Mouse (Mus musculus): ENCODE results near the gene Slc16a1.
A peak's percentile ranks its signal among the peaks of the same experiment; 100 is the strongest.

The Slc16a1 gene

DNA sequence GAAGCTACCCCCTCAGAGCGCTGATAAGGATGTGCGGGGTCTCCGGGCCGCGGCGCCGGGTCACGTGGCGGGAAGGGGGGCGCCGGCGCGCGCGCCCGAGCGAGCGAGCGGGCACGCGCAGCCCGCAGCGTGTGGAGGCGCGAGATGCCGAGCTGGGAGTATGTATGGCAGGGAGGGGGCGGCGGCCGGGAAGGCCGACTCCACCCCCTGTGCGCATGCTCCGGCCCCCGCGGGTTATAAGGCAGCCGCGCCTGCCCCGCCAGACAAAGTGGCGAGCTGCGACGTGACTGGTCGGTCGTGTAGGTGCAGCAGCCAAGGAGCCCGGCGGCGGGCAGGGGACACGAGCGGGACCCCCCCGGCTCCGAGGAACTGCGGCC, at the start of gene Slc16a1:
TSS of gene Slc16a1 (plus strand) at position 266 of the 377 bp plus-strand sequence.
- peak; percentile 88 for DNase-seq (ENCODE audit: low spot score in 2 of 2)

DNA sequence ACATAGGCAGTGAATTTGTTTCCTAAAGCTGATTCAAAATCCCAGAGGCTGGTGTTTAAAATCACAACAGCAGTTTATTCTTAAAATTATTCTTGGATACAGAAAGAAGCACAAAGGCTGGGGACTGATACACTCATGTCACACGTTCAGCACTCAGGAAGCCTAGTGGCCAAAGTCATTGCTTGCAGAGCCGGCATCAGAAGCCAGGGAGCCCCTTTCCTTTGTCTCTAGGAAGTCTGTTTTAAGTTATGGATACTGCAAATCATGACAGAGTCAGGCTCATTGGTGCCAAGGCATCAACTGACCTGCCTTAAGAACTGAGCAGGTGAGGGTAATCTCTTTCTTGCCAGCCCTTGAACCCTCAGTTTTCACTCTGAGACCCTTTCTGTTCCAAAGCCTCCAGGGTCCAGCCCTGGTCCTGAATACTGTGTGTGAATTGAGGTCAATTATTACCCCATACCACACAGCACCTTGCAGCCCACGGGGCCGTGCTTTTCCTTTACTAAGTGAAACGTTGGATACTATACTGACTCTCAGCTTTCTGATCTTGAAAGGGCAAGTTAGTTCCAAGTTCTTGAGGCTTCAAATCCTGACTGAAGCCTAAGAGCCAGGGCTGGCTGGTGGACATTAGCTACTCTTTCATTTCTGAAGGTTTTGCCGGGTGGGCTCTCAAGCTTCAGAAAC, 41.9 kb upstream of the Slc16a1 start:
- peak in 1 of 2 experiments; percentile 7 for DNase-seq (ENCODE audit: low spot score in 2 of 2)

DNA sequence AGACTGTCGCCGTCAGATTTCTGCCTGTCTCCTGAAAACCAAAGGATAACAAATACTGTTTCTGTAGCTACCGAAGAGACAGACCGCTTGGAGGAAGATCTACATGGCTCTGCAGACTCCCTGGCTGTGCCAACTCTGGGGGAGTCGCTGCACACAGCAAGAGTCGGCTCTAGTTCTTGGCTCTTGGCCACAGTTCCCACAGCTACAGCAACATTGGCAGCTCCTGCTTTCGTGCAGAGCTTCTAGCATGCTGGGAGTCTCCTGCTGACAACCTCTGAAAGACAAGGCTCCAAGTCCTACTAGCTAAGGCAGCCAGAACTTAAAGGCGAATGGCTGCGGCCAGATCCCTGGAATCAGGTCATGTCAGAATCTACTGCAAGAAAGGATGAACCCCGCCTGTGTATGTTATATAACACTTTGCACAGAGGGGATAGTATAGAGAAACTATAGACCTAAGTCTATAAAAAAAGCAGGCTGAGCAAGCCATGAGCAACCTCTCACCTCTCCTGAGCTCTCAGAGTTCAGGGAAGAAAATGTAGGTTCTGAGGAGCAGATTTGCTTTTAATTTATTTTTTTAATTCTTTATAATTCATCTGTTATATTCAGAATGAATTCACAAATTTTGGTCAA, 41.2 kb upstream of the Slc16a1 start:
- peak; percentile 78 to 87 for DNase-seq (ENCODE audit: low spot score in 2 of 2)

DNA sequence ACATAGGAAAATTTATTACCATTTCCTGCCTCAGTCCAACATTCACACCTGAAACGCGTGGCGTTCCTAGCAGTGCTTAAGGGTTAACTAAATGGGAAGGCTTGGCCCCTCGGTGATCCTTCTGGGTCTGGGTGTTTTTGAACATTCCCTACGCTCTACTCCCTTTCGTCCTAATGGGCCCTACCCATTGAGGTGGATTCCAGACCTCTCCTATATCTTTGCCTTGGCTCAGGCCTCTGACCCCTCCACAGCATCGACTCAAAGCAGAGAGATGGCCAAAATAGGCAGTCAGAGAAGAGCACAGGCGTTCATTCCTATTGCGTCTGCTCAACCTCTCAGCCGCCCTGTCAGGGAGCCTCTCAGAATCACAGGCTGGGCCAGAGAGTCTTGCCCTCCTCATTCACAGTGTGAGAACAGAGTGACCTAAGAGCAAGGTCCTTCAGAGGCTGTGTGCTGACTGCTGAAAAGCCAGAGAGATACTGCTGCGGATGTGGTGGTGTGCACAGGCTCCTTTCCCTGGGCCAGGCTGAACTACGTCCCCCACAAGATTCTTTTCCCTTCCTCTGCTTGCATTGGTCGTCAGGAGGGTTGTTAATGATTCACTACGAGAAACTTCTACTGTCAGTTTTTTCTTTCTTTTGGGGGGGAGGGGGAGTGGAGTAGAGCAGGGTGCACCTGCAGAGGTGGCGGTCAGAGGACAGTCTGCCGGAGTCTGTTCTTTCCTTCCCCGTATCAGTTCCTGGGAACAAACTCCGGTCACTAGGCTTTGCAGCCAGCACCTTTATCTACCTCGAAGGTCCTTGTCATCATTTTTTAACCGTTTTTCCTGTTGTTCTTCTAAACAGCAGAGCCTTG, 38.9 kb upstream of the Slc16a1 start:
- DNase-seq (ENCODE audit: low spot score in 2 of 2): peak; percentile 75 to 85

DNA sequence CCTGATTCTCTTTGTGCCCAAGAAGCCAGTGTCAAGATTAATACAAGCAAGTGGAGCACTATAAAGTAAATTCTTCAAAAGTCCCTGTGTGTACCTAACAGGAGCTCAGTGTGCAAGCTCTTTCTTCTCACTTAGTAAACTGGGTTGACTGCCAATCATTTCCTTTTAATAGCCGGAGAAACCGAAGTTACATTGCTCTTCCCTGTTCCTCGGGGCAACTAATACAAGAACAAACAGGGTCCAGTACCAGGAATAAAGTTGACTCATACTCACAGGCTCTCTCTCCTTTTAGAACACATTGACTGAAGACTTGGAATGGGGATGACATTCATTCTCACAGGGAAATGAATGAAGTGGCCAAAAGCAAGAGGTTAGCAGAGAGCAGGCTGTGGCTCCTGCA, 37.8 kb upstream of the Slc16a1 start:
- peak; percentile 47 to 52 for DNase-seq (ENCODE audit: low spot score in 2 of 2)

DNA sequence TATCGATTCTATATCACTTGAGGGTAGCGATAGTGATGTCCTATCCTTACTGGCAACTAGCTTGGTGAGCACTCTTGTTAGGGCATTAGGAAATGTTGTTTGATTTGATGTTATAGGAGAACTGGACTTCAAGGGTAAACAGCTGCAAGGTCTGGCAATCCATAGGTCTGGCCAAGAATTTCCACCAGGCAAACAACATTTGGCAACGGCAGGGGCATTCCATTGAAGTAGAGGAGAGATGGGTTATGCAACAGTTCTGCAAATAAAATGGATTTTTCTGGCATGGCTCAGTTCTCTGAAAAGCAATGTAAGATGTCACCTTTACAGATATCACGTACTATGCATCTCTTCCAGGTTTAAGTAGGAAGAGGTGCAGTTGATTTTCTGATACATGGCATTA, 36.8 kb upstream of the Slc16a1 start:
- DNase-seq (ENCODE audit: low spot score in 2 of 2): peak; percentile 20 to 56

DNA sequence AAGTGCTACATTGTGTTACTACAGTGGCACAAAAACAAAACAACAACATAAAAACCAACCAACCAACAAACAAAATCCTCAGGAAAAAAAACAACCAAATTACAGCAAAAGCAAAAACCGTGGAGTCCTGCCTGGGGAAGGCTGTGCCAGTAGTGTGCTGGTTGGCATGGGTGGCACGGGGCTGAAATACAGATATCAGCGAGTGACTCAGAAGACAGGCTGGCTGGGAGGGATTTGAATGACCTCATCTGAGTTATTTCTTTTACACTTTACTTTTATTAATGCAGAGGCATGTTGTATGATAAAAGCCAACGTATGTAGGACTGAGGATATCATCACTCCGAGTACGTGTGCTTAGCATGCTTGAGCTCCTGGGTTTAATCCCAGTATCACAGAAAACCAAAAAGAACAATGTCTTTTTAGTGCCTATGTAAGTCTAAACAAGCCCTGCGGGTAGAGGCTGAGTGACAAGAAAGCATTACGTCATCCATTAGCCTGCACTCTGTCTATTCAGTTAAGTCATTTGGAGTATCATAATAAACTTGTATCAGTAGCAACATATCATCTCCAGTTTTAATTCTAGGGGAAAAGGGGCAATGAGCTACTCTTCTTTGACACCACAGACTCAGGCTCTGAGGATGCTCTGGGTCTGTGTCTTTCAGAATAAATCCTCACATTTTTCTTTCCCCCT, 28.6 kb upstream of the Slc16a1 start:
- peak in 1 of 2 experiments; percentile 28 for DNase-seq (ENCODE audit: low spot score in 2 of 2)

DNA sequence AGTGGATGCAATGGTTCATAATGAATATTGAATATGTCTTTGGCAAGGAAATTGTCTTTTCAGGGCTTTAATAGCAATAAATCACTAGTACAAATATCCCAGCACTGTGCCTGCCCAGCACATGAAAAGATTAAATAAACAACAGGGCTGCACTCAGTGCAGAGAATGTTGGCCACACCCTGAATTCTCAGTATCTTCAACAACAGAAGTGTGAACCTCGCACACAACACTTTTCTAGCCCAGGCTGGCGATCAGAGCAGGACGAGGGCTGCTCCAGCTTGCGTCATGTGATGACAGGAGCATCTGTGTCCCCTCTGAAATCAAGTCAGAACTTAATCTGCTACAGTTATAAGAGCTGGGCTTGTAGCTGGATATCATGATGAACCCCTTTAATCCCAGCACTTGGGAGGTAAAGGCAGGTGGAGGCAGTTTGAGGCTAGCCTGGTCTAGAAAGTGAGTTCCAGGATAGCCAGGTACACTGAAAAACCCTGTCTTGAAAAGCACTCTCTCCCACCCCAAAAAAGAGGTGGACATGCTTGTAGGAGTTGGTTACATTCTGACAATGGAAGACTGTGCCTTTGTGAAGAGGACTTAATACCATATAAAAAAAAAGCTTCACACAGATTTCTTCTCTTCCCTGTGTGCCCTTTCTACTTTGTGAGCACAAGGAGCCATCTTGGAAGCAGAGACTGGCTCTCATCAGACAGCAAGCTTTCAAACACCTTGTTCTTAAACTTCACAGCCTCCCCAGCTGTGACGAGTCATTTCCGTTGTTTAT, 27.8 kb upstream of the Slc16a1 start:
- no peak for DNase-seq (ENCODE audit: low spot score in 2 of 2)

DNA sequence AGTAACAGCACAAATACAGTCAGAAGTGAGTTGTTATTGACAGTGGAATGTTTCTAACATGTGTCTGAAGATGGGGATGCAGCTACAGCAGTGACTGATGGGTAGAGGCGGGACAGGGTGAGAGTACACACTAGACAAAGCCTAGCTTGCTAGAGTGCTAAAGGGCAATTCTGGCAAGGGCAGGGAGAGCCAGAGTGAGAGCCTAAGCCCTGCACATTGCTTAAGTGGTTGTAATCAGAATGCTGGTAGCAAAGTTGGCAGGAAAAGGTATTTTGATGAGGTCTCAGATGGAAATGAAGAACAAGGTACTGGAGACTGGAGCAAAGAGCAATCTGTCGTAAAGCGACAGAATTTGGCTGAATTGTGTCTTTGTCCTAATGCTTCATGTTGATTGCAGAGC, 26.5 kb upstream of the Slc16a1 start:
- no peak for DNase-seq (ENCODE audit: low spot score in 2 of 2)

DNA sequence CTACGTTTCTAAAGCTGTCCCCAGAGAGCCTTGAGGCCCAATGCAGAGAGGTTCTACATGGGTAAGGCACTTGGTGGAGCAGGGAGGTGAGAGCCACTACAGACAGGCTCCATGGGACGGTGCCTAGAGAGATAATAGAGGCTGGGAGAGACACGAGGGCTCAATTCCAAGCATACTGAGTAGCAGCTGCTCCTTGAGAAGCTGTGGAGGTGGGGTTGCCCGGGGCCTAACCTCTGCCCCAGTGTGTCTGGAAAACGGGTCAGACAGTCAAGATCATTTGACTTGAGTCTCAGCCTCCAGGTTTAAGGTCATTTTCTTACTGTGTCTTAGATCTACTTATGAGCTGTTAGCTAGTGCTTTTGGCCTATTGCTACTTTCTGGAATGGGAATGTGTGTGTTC, 25.4 kb upstream of the Slc16a1 start:
- no peak for DNase-seq (ENCODE audit: low spot score in 2 of 2)

DNA sequence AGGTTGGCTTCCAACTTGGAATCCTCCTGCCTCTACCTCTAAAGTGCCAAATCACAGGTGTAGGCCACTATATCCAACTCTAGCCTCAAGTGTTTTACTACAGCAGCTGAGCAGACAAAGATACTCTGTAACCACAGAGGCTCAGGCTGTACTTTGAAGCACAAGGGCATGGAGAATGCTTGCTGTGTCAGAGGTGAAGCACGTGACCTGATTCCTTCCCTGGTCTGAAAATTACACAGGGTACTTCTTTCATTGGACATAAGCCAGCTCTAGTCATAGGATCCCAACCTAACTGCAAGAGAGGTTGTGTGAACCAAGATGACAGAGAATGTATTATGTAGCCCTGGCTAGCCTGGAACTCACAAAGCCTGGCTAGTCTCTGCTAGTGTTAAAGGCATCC, 24.4 kb upstream of the Slc16a1 start:
- DNase-seq (ENCODE audit: low spot score in 2 of 2): no peak

DNA sequence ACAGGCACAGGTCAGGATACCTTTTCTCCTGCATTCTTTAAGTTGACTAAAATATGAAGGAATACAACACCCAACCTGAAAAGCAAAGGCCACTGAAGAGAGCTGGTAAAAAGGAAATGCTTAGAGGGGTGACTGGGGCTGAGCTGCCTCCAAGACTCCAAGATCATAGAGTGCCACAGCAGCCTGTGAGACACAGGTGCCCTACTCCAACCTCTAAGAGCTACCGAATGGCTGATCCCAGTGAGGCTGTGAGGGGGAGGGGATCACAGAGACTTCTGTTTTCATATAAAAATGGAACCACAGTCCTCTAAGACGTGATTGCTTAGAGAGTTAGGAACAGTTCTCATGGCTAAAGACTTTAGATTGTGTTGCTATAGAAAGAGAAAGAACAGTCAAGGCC, 23.3 kb upstream of the Slc16a1 start:
- DNase-seq (ENCODE audit: low spot score in 2 of 2): no peak

DNA sequence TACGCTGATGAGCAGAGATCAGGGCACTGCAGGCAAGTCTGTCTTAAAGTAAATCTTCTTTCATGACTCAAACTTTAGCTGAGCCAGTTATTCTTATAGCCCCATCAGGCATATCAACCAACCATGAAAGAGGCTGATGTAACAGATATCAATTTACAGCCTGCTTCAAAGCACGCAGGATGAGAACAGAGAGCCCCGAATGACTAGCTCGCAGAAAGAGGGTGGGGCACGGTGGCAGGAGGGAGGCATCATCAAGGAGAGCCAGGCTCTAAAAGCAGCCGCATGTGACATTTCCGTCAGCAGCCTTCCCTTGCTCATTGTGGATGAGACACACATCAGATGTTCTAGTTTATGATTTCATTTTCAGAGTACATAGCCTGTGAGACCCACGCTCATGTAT, 22.3 kb upstream of the Slc16a1 start:
- DNase-seq (ENCODE audit: low spot score in 2 of 2): no peak

DNA sequence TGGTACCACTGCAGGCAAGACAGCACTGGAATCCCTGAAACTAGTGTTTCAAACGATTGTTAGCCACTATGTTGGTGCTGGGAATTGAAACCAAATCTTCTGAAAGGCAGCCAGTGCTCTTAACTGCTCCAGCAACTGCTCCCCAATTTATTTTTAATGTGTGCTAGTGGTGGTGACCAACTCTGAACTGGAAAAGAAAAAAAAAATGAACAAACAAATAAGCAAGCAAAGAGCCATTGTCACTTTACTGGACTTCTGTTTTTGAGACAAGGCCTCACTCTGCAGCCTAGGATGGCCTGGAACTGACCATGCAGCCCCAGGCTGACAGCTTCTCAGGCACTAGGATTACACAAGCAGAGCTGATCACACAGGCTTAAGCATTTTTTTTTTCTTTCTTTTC, 16.6 kb upstream of the Slc16a1 start:
- no peak for DNase-seq (ENCODE audit: low spot score in 2 of 2)

DNA sequence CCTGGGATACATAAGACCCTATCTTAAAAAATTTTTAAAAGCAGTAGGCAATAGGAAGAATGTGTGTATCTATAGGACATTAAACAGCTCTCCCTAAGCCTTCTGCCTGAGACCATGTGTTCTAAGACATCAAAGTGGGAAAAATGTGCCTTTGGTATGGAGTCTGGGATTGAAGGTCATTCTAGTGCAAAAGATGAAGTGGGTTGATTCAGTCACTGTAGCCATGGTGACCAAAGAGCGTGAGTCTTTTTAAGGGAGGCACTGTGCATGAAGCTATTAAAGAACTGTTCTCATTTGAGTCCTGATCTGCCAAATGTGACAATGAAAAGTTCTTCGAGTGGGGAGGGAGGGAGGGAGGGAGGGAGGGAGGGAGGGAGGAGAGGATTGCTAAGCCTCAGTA, 8.7 kb upstream of the Slc16a1 start:
- no peak for DNase-seq (ENCODE audit: low spot score in 2 of 2)

DNA sequence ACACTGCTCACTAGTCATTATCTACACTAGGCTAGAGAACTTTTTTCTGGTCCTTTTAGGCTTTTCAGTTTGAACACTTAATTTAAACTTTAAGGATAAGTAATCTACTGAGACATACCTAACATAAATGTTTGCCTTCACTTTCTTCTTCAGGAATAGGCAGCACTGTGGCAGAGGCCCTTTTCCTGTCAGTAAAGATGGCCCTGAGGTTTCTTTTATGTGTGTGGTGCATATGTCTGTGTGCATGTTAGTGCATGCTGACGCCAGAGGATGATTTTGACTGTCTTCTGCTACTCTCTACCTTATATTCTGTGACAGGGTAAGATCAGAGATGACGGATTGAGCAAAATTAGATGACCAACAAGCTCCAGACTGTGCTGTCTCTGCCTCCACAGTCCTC, 7.5 kb upstream of the Slc16a1 start:
- no peak for DNase-seq (ENCODE audit: low spot score in 2 of 2)

DNA sequence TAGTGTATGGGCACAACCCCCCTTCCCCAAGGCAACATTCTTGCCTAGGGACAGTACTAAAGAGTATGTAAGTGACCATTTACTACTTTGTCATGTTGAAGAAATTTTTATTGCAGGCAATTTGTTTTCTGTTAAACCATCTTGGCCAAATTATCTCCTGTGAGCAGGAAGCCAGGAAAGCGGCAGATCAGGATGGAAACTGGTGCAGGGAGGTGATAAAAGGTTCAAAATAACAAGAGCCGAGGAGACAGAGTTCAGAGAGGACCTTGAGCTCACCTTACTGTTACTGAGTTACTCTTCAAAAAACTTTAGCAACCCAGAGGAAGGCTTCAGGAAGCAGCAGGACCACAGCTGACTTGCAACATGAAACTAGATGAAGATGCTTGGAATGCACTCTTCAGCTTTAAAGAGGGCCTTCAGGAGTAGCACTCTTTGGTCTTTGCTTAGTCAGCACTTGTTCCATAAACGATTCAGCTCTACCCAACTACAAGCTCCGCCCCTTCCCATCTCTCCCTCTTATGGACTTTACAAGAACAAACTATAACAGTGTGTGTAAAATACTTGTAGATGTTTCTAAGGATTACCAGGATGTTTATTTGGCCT, 5.8 kb upstream of the Slc16a1 start:
- no peak for DNase-seq (ENCODE audit: low spot score in 2 of 2)

DNA sequence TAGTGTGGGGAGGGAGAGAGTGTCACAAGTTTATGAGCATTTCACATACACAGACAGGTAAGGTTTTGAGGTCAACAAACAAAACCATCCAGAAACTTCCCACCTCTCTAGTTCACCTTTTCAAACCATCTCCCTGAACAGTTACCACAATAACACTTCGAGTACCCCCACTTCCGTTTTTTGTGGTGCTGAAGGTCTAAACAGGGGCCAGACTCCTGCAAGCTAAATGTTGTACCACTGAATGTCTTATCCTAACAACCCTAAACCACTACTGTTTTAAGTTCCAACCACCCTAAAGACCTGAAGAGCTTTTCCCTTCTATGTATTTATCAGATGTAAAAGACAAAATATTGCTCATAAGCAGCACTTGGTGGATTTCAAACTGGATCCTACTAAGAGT, 2.0 kb upstream of the Slc16a1 start:
- DNase-seq (ENCODE audit: low spot score in 2 of 2): no peak

DNA sequence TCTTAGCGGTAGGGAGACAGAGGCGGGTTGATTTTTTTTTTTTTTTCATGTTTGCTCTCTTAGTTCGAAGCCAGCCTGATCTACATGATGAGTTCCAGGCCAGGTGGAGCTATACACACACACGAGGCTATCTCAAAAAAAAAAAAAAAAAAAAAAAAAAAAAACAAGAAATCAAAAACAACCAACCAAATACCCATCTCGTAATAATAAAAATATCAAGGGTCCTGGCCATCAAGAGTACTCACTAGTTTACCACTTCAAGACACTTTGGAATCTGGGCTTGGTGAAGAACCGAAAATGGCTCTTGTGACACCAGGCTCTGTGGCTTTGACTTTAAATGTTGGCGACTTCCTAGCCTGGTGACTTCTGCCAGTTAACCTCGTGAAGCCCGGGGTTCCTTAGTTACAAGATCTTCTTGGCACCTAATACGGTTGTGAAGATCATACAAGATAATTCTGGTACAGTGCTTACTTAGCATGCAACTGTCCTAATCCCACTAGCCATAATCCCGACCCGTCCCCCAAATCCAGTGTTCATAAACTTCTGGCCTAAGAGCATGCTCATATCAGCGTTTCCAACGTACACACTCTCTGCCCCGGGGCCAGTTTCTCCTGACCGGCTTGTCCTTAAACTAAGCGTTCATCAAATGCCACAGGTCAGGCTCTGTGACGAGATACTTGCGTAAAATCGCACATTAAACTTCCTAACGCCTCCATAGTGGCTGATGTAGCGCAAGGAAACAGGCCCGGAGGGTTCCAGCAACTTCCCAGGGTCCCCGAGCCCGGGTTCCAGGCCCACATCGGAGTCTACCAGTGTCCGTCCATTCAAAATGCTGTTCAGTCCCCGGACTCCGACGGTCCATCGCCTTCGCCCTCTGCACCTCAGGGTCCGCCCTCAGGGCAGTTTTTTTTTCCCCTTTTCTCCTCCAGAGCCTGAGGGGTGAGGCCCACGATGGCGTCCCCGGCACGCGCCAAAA, 753 bp upstream of the Slc16a1 start:
- peak in 1 of 2 experiments; percentile 35 for DNase-seq (ENCODE audit: low spot score in 2 of 2)

Data from heart, adult 9 months (tissue).